Mouse (Mus musculus): ENCODE measurements around the gene AF067063. TPM values are rescaled to one million over a fixed set of nuclear protein-coding genes. Genes with fewer than 3 reads are reported as not detected.

Gene AF067063
- polyA plus RNA-seq, 1 experiment from 2014 or later = not detected

DNA sequence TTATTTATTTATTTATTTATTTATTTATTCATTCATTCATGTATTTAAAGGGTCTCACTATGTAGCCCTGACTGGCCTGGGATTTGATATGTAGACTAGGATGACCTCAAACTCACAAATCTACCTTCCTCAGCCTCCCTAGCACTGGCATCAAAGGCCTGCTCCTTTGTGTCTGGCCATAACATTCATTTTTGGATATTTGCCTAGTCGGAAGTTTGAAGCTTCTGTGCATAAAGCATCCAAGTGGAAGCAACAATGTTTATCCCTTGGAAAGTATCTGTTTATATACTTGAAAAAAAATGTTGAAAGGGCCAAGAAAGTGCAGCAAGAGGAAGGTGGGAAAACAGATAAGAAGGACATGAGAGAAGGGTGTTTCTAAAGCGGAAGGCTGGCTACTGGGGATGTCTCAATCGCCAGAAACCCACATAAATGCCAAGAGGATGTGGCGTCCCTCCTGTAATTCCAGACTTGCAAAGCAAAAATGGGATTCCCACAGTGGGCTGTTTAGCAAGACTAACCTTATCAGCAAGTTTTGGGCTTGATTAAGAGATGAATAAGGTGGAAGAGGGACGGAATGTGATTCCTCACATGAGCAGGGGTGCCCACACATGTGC is 37.1 kb downstream of the AF067063 start:
- H3K27ac ChIP-seq = no peak overlapping the region
- no peaks in the 10 kb centered on the region for H3K27me3 ChIP-seq
- H3K4me1 ChIP-seq = peaks cover 16% of the 10 kb centered on the region
- H3K9me3 ChIP-seq = no peaks in the 10 kb centered on the region
- H3K9ac ChIP-seq = no peak overlapping the region
- no peak overlapping the region for H3K4me2 ChIP-seq (replicated peaks)
- H3K4me3 ChIP-seq = no peak overlapping the region
- peaks cover 8% of the 10 kb centered on the region for H3K36me3 ChIP-seq
- no peak for ATAC-seq (ENCODE audit: low FRiP score, low read depth)
- WGBS = 83% methylated on average over 5 of the region's 5 CpGs

DNA sequence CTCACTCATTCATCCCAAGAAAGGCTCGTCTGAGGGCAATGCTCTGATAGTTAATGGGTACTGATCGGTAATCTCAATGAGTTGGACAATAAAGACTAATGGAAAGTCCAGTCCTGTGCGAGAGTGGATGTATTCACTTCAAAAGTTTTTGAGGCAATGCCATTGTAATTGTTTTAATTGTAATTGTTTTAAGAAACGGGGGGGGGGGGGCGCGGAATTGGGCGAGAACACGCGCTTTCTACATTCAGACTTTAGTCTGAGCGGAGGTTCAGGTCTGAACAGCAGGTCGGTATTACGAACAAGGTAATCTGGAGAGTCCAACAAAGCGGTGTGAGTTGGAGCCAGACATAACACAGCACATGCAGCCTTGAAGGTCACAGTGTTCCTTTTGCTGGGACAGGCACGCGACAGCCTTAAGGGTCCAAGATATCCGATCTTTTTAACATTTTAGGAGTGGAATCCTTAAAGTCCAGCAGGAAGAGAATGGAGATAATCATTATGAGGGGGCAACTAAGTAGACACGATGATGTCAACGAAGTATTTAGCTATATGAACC is 38.4 kb downstream of the AF067063 start:
- Histone ChIP-seq H3K27me3 (no peaks in the 10 kb centered on the region), H3K4me3 (peak overlapping the region; percentile 81), H3K9me3 (no peaks in the 10 kb centered on the region), H3K27ac (peak overlapping the region; percentile 96), H3K9ac (peak overlapping the region; percentile 93), H3K36me3 (peaks cover 18% of the 10 kb centered on the region), H3K4me2 (replicated peaks) (peak overlapping the region; percentile 75), H3K4me1 (peaks cover 16% of the 10 kb centered on the region)
- 3% methylated on average over 18 of the region's 18 CpGs for WGBS
- ATAC-seq (ENCODE audit: low FRiP score, low read depth) = no peak

DNA sequence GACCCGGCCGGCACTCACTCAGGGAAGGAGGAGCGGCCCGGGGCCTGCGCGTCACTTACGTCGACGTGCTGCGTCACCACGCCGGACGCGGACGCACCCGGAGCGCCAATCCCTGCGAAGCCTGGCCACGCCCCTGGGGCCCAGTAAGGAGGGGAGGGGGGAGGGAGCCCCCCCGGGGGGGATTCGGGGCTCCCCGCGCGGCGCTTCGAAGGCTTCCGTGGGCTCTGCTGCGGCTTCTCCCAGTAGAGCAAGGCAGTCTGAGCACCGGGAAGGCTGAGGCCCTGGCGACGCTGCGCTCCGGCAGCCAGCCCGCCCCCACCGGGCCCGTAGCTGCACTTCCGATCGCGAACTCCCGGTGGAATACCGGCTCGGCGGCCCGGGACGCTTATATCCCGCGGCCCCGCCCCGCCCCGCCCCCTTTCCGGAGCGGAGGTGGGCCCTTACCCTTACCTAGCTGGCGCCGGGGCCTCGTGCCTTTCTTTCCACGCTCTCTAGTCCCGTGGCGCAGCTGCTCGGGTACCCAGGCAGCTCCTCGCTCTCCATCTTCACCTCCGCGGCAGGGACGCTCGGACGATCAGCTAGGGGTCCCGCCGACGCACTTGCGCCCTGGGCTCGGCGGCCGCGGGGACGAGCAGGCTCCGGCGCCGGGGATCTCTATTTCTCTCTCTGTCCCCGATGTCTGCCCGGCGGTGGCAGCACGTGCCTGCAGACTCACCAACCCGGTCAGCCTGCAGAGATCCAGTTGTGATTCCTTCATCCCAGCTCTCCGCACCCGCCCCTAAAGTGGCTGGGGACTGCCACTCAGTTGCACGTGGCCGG is 39.0 kb downstream of the AF067063 start, which contains the start of gene Zfp131:
Zfp131 (minus strand) TSS at position 129 of the 819 bp plus-strand sequence.
- H3K9ac ChIP-seq = peak within 1 kb of the TSS; percentile 93
- peak within 1 kb of the TSS; percentile 96 for H3K27ac ChIP-seq
- no peaks in the 10 kb centered on the region for H3K27me3 ChIP-seq
- peak within 1 kb of the TSS; percentile 75 for H3K4me2 ChIP-seq (replicated peaks)
- H3K4me3 ChIP-seq = peak within 1 kb of the TSS; percentile 81
- H3K36me3 ChIP-seq = peaks cover 23% of the 10 kb centered on the region
- ATAC-seq (ENCODE audit: low FRiP score, low read depth) = peak; percentile 98
- WGBS = under 1% methylated on average over 62 of the region's 86 CpGs
- no peaks in the 10 kb centered on the region for H3K9me3 ChIP-seq
- H3K4me1 ChIP-seq = peaks cover 16% of the 10 kb centered on the region

DNA sequence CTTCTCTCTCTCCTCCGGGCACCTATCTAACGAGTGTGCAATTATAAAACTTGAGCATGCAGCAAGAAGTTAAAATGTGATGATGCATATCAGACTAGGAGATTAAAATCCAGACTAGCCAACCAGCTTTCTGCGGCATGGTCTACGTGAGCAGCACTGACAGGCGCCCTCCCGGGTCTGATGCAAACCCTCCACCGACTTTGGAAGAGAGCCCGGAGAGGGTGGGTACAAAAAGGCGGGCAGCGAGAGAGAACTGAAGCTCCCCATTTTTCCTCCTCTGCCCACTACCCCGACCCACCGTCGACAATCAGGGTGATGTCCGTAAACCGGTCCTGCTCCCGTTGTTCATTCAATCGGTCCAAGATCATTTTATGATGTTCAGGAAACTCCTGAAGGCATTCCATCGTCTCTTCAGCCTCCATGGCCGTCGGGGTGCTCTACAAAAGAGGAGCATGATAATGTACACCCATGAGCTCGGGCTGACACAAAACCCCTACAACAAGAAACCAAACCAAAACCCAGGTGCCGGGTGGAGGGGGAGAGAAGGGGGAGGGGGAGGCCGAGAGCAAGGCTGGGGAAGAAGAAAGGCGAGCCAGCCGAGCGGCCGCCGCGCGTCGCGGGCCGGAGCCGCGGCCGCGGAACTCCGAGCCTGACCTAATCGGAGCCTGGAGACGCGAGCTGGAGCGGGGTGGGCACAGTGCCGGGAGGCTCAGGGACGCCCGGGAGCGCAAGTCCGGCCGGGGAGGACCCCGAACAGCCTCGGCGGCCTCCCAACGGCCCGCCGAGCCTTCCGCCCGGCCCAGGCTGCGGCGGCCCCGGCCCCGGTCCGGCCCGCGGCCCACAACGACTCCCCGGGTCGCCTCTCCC is 39.9 kb downstream of the AF067063 start:
- WGBS = 1% methylated on average over 41 of the region's 66 CpGs
- H3K4me3 ChIP-seq = peak overlapping the region; percentile 81
- peak; percentile 63 for ATAC-seq (ENCODE audit: low FRiP score, low read depth)

DNA sequence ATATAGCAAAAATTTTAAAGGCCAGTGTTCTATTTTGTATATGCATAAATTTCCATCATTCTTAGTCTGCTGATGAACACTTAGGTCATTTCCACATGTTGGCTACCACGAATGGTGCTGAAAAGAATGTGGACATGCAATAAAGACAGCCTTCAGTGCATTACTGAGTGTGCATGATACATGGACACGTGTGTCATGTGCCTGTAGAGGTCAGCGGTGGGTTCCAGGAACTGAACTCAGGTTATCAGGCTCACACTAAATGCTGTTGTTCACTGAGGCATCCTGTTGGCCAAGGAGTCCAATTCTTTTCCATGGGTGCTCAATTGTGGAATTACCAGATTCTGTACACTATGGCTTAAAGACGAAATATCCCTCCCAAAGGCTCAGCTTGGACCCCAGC is 46.4 kb downstream of the AF067063 start:
- Histone ChIP-seq H3K4me2 (replicated peaks) (no peak overlapping the region), H3K9me3 (no peaks in the 10 kb centered on the region), H3K9ac (no peak overlapping the region), H3K4me1 (no peaks in the 10 kb centered on the region), H3K36me3 (peaks cover 79% of the 10 kb centered on the region), H3K27ac (no peak overlapping the region), H3K4me3 (no peak overlapping the region), H3K27me3 (no peaks in the 10 kb centered on the region)
- no peak for ATAC-seq (ENCODE audit: low FRiP score, low read depth)
- 84% methylated on average over 4 of the region's 4 CpGs for WGBS

More for the DNA sequence above, 39.9 kb downstream of the AF067063 start:
- peak overlapping the region; percentile 93 for H3K9ac ChIP-seq
- H3K4me1 ChIP-seq = peaks cover 16% of the 10 kb centered on the region
- peaks cover 30% of the 10 kb centered on the region for H3K36me3 ChIP-seq
- H3K4me2 ChIP-seq (replicated peaks) = peak overlapping the region; percentile 69
- peak overlapping the region; percentile 96 for H3K27ac ChIP-seq
- no peaks in the 10 kb centered on the region for H3K9me3 ChIP-seq
- no peaks in the 10 kb centered on the region for H3K27me3 ChIP-seq

Other genes starting within 250 kb of the AF067063 start
- 0.18 and 0.23 TPM in 2 replicates for gene Ccl28, start 206.4 kb downstream of the AF067063 start, polyA plus RNA-seq (2015; fragmentation: Nextera tagmentation; extraction: Ambion mirVana)
- gene Hmgcs1, start 139.8 kb downstream of the AF067063 start, polyA plus RNA-seq (2015; fragmentation: Nextera tagmentation; extraction: Ambion mirVana) = 146 and 148 TPM in 2 replicates
- gene Nim1k, start 74.3 kb downstream of the AF067063 start, polyA plus RNA-seq (2015; fragmentation: Nextera tagmentation; extraction: Ambion mirVana) = 2.3 and 2.8 TPM in 2 replicates
- gene Zfp131, start 39.3 kb downstream of the AF067063 start, polyA plus RNA-seq (2015; fragmentation: Nextera tagmentation; extraction: Ambion mirVana) = 41.3 and 42.3 TPM in 2 replicates
- gene D13Ertd608e, start 5.8 kb upstream of the AF067063 start, polyA plus RNA-seq (2015; fragmentation: Nextera tagmentation; extraction: Ambion mirVana) = not detected in 2 replicates
- not detected in 2 replicates for gene Tcstv1, start 64.6 kb upstream of the AF067063 start, polyA plus RNA-seq (2015; fragmentation: Nextera tagmentation; extraction: Ambion mirVana)
- gene Gm21761, start 99.1 kb upstream of the AF067063 start, polyA plus RNA-seq (2015; fragmentation: Nextera tagmentation; extraction: Ambion mirVana) = not detected in 2 replicates
- gene B020031M17Rik, start 120.6 kb upstream of the AF067063 start, polyA plus RNA-seq (2015; fragmentation: Nextera tagmentation; extraction: Ambion mirVana) = not detected in 2 replicates
- gene Gm36079, start 196.8 kb upstream of the AF067063 start, polyA plus RNA-seq (2015; fragmentation: Nextera tagmentation; extraction: Ambion mirVana) = not detected in 2 replicates
- gene Gm21188, start 222.0 kb upstream of the AF067063 start, polyA plus RNA-seq (2015; fragmentation: Nextera tagmentation; extraction: Ambion mirVana) = not detected in 2 replicates

Measured in limb, embryonic 13.5 days (tissue).